Mouse (Mus musculus) heart, postnatal 14 days (tissue): ENCODE data around the gene Fbxo27. TPM values are rescaled to one million over a fixed set of nuclear protein-coding genes. Genes with fewer than 3 reads are reported as not detected.
"Not testable (repeated sequence)": the region's sequence is repeated elsewhere in the genome, so short reads cannot be mapped to it uniquely, and the experiment has no call there.

Experiments used
- DNase-seq, 2 experiments: peaks; one replicate each; pipeline ENCODE4 v3.0.0; 2021 to 2022
- intact Hi-C: fragments of 180-260 bp; cut with DNase I; formaldehyde crosslinking; loops from one replicate; pipeline ENCODE4 v1.15.1; 2025
- total RNA-seq, 2 experiments: library from RNA; stranded (reverse); gene quantifications; 2 replicates each; pipeline ENCODE4 v1.2.3; 2021

Gene Fbxo27
- total RNA-seq, 2 experiments from 2014 or later = 0.17 to 0.62 TPM

GRCm38 (mm10) chr7:28701306-28701705, 8.7 kb downstream of the Fbxo27 start:
- DNase-seq, intact Hi-C loops: not testable (repeated sequence)

- no peak for DNase-seq
- intact Hi-C loops = no loop called here
Measured at GRCm38 (mm10) chr7:28702601-28703143, 10.0 kb downstream of the Fbxo27 start.

GRCm38 (mm10) chr7:28709454-28709853, 16.8 kb downstream of the Fbxo27 start:
- no peak for DNase-seq
- intact Hi-C loops = no loop called here

- intact Hi-C loops = no loop called here
- no peak for DNase-seq
Measured at GRCm38 (mm10) chr7:28710962-28711361, 18.3 kb downstream of the Fbxo27 start.

- no peak for DNase-seq
- intact Hi-C loops = no loop called here
Measured at GRCm38 (mm10) chr7:28714667-28715066, 22.0 kb downstream of the Fbxo27 start.

- intact Hi-C loops = no loop called here
- DNase-seq = no peak
Measured at GRCm38 (mm10) chr7:28715598-28715997, 22.9 kb downstream of the Fbxo27 start.

- DNase-seq = peak; percentile 45 to 63
- intact Hi-C loops = no loop called here
Measured at GRCm38 (mm10) chr7:28716590-28717281, 24.1 kb downstream of the Fbxo27 start, which contains the start of gene Fbxo17. Gene Fbxo17 (plus strand): TSS chr7:28716804.

GRCm38 (mm10) chr7:28717726-28718125, 25.1 kb downstream of the Fbxo27 start:
- DNase-seq = no peak
- intact Hi-C loops = no loop called here

GRCm38 (mm10) chr7:28719159-28719558, 26.5 kb downstream of the Fbxo27 start:
- intact Hi-C loops = no loop called here

GRCm38 (mm10) chr7:28719650-28720049, 27.0 kb downstream of the Fbxo27 start:
- no peak for DNase-seq
- intact Hi-C loops = no loop called here

More at GRCm38 (mm10) chr7:28719159-28719558, 26.5 kb downstream of the Fbxo27 start:
- no peak for DNase-seq

- intact Hi-C loops = no loop called here
Measured at GRCm38 (mm10) chr7:28720753-28721537, 28.3 kb downstream of the Fbxo27 start.

GRCm38 (mm10) chr7:28722079-28722478, 29.4 kb downstream of the Fbxo27 start:
- no peak for DNase-seq
- intact Hi-C loops = no loop called here

More at GRCm38 (mm10) chr7:28720753-28721537, 28.3 kb downstream of the Fbxo27 start:
- DNase-seq = no peak

- intact Hi-C loops = loop anchor here (5.0 kb wide), 1 partner anchor 277 kb away; no protein-coding TSS in a partner anchor
- no peak for DNase-seq
Measured at GRCm38 (mm10) chr7:28724613-28725012, 32.0 kb downstream of the Fbxo27 start.

GRCm38 (mm10) chr7:28726600-28726999, 34.0 kb downstream of the Fbxo27 start:
- DNase-seq = peak; percentile 73 to 84
- intact Hi-C loops = loop anchor here (5.0 kb wide), 1 partner anchor 279 kb away; no protein-coding TSS in a partner anchor

GRCm38 (mm10) chr7:28727649-28728340, 35.1 kb downstream of the Fbxo27 start:
- intact Hi-C loops = loop anchor here (5.0 kb wide), 1 partner anchor 280 kb away; no protein-coding TSS in a partner anchor
- peak in 1 of 2 experiments; percentile 32 for DNase-seq

GRCm38 (mm10) chr7:28732341-28733142, 39.9 kb downstream of the Fbxo27 start:
- DNase-seq = peak; percentile 54 to 63
- intact Hi-C loops = no loop called here

GRCm38 (mm10) chr7:28733211-28733610, 40.6 kb downstream of the Fbxo27 start:
- no peak for DNase-seq
- intact Hi-C loops = no loop called here

GRCm38 (mm10) chr7:28735701-28736100, 43.1 kb downstream of the Fbxo27 start:
- intact Hi-C loops = no loop called here
- no peak for DNase-seq

- DNase-seq = no peak
- intact Hi-C loops = no loop called here
Measured at GRCm38 (mm10) chr7:28739829-28740228, 47.2 kb downstream of the Fbxo27 start.

GRCm38 (mm10) chr7:28740949-28741348, 48.3 kb downstream of the Fbxo27 start:
- no peak for DNase-seq
- intact Hi-C loops = no loop called here
